Mouse (Mus musculus) lung, adult 2 months (tissue): ENCODE results near the gene Gm47955.

ENCODE experiments used
- CTCF ChIP-seq: fragments of 200-500 bp; IDR thresholded peaks from 2 replicates; pipeline ENCODE4 v1.5.1; 2011; ENCODE audit warnings: mild to moderate bottlenecking, low read length, control low read depth; ENCODE audit not compliant: insufficient read depth
- POLR2A ChIP-seq: fragments of 200-500 bp; IDR thresholded peaks from 2 replicates; pipeline ENCODE4 v1.6.1; 2011; ENCODE audit warnings: low read depth, mild to moderate bottlenecking, control low read depth, low read length, borderline replicate concordance; ENCODE audit errors: extremely low read depth

DNA sequence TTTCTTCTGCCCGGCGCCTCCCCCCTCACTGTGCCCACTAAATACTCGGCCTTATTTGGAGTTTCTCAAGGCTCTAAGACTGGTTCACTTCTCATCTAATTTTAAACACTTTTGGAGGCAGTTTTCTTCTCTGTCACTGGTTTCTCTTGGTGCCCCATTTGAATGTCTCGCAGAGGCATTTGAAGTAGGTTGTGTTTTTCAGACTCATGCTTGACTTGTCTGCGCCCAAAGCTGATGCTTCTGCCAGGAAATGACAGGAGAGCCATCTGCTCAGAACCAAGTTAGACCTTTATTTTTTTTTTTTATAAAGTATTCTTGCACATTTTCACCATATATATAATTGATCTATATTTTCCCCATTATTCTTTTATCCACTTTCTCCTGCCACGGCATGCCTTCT lies 26.7 kb downstream of the Gm47955 start:
- TF ChIP-seq CTCF: no peak
- no peak for TF ChIP-seq POLR2A
